46 mouse cellular contexts compared by ENCODE assay signal in the genomic region with DNA sequence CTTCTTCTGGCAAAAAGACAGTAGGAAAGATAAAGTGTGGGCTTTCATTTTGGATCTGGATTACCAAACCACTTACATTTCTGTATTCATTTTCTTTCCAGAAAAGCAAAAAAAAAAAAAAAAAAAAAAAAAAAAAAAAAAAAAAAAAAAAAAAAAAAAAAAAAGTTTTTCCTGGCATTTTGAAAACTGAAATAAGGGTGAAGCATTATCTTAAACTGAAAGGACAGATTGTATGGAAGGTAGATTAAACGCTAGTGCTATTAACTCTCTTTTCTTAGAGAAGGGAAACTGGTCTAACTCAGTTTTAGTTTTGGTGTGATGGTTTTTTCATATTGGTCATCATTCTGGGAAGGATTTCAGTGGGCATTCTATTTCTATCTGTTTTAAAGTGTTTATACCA. TPM values are rescaled to one million over a fixed set of nuclear protein-coding genes. Genes with fewer than 3 reads are reported as not detected.
"Had no signal": no experiment of that assay in that cellular context is flagged by ENCODE, and none has a peak within 500 bp of the region (broad histone marks: within the 10 kb centered on the region; RNA-seq: fewer than 3 reads in every experiment).

No protein-coding gene starts in this region.

- H3K36me3 ChIP-seq: heart, embryonic 10.5 days; heart, embryonic 12.5 days; heart, embryonic 13.5 days; heart, embryonic 15.5 days; hindbrain, embryonic 10.5 days; hindbrain, embryonic 12.5 days; hindbrain, embryonic 13.5 days; hindbrain, embryonic 15.5 days; intestine, embryonic 15.5 days; kidney, embryonic 15.5 days had no signal

- ATAC-seq: inflammation-experienced regulatory T-cells, adult 6 months; intestine, embryonic 15.5 days; intestine, embryonic 16.5 days; intestine, postnatal 0 days had no signal

- H3K4me3 ChIP-seq: heart, embryonic 10.5 days; heart, embryonic 12.5 days; heart, embryonic 13.5 days; heart, embryonic 15.5 days; hindbrain, embryonic 10.5 days; hindbrain, embryonic 12.5 days; hindbrain, embryonic 13.5 days; hindbrain, embryonic 15.5 days; intestine, embryonic 15.5 days; kidney, embryonic 15.5 days; layer of hippocampus, adult 2 months; left cerebral cortex, adult 2 months had no signal

- H3K27ac ChIP-seq: heart, embryonic 10.5 days; heart, embryonic 13.5 days; heart, embryonic 15.5 days; hindbrain, embryonic 10.5 days; hindbrain, embryonic 12.5 days; hindbrain, embryonic 13.5 days; hindbrain, embryonic 14.5 days; intestine, embryonic 15.5 days; kidney, embryonic 15.5 days; kidney, postnatal 0 days; left cerebral cortex, adult 2 months had no signal

- H3K4me2 ChIP-seq: heart, embryonic 11.5 days; heart, embryonic 12.5 days; heart, embryonic 13.5 days; heart, embryonic 15.5 days; hindbrain, embryonic 12.5 days; hindbrain, embryonic 13.5 days; hindbrain, embryonic 14.5 days; hindbrain, embryonic 15.5 days; intestine, embryonic 15.5 days; kidney, embryonic 15.5 days had no signal

- H3K9ac ChIP-seq: heart, embryonic 12.5 days; heart, embryonic 13.5 days; heart, embryonic 15.5 days; hindbrain, embryonic 12.5 days; hindbrain, embryonic 13.5 days; hindbrain, embryonic 14.5 days; hindbrain, embryonic 15.5 days; intestine, embryonic 15.5 days; kidney, embryonic 15.5 days had no signal

- DNase-seq: heart, postnatal 10 days; heart, postnatal 14 days; heart, postnatal 4 days; kidney, adult 11 months; kidney, adult 18-20 months; kidney, adult 2 months; kidney, adult 8-10 months; kidney, adult 9 months; kidney, postnatal 10 days; kidney, postnatal 14 days; kidney, postnatal 25 days; kidney, postnatal 36 days; kidney, postnatal 4 days; layer of hippocampus, adult 9-11 months; layer of hippocampus, postnatal 36 days had no signal

- H3K9me3 ChIP-seq: heart, embryonic 10.5 days; heart, embryonic 15.5 days; hindbrain, embryonic 15.5 days; intestine, embryonic 15.5 days; kidney, embryonic 15.5 days had no signal

RNA-seq across cellular contexts. Expression of a gene that starts 1.6 kb away (rescaled TPM):
- total RNA-seq: heart, postnatal 10 days; heart, postnatal 14 days; heart, postnatal 25 days; heart, postnatal 36 days; heart, postnatal 4 days; hematopoietic stem cell, adult 5-6 weeks; layer of hippocampus, adult 2 months; layer of hippocampus, postnatal 10 days; layer of hippocampus, postnatal 36 days; left cerebral cortex, adult 18-20 months; left cerebral cortex, adult 2 months; left cerebral cortex, adult 8-10 months had no signal
- polyA plus RNA-seq: heart, embryonic 10.5 days; heart, embryonic 12.5 days; heart, embryonic 14.5 days; heart, embryonic 15.5 days; heart, embryonic 16.5 days; heart, postnatal 0 days; intestine, embryonic 14.5 days; intestine, embryonic 15.5 days; intestine, embryonic 16.5 days; intestine, postnatal 0 days; kidney, adult 2 months; kidney, embryonic 14.5 days; kidney, embryonic 15.5 days; kidney, embryonic 16.5 days; kidney, postnatal 0 days; large intestine, adult 2 months had no signal

RNA-seq across cellular contexts. Expression of a gene that starts 16.8 kb away (rescaled TPM):
- total RNA-seq: heart, postnatal 10 days; heart, postnatal 25 days; heart, postnatal 36 days; heart, postnatal 4 days; hematopoietic stem cell, adult 5-6 weeks had no signal
- polyA plus RNA-seq: heart, embryonic 12.5 days; heart, embryonic 13.5 days; heart, embryonic 14.5 days; heart, embryonic 15.5 days; heart, embryonic 16.5 days; heart, postnatal 0 days; inflammation-experienced regulatory T-cells, adult 6 months; intestine, embryonic 14.5 days; intestine, embryonic 15.5 days; intestine, embryonic 16.5 days; intestine, postnatal 0 days; kidney, adult 2 months; kidney, embryonic 14.5 days; kidney, embryonic 15.5 days; kidney, embryonic 16.5 days; kidney, postnatal 0 days; large intestine, adult 2 months had no signal

RNA-seq across cellular contexts. Expression of a gene that starts 26.5 kb away (rescaled TPM):
- total RNA-seq: heart, postnatal 10 days; heart, postnatal 14 days; heart, postnatal 25 days; heart, postnatal 36 days; heart, postnatal 4 days; hematopoietic stem cell, adult 5-6 weeks had no signal
- polyA plus RNA-seq: heart, embryonic 13.5 days; heart, embryonic 16.5 days; heart, postnatal 0 days; intestine, embryonic 14.5 days; intestine, embryonic 15.5 days; intestine, embryonic 16.5 days; intestine, postnatal 0 days; kidney, adult 2 months; large intestine, adult 2 months had no signal

RNA-seq across cellular contexts. Expression of a gene that starts 41.1 kb away (rescaled TPM):
- total RNA-seq: heart, postnatal 10 days; heart, postnatal 14 days; heart, postnatal 25 days; heart, postnatal 36 days; heart, postnatal 4 days; hematopoietic stem cell, adult 5-6 weeks had no signal
- polyA plus RNA-seq: heart, embryonic 10.5 days; heart, embryonic 11.5 days; heart, embryonic 12.5 days; heart, embryonic 13.5 days; heart, embryonic 14.5 days; heart, embryonic 15.5 days; heart, embryonic 16.5 days; heart, postnatal 0 days; inflammation-experienced regulatory T-cells, adult 6 months; intestine, embryonic 14.5 days; intestine, embryonic 15.5 days; intestine, embryonic 16.5 days; intestine, postnatal 0 days; kidney, adult 2 months; kidney, embryonic 14.5 days; kidney, embryonic 16.5 days; kidney, postnatal 0 days; large intestine, adult 2 months had no signal
